Mouse (Mus musculus): ENCODE measurements around the gene Ric3.

Gene Ric3

GRCm38 (mm10) chr7:108993881-108994291 lies 89.2 kb downstream of the Ric3 start:
- no peak for DNase-seq

GRCm38 (mm10) chr7:108993230-108993629 lies 89.9 kb downstream of the Ric3 start:
- DNase-seq, result no peak

DNA sequence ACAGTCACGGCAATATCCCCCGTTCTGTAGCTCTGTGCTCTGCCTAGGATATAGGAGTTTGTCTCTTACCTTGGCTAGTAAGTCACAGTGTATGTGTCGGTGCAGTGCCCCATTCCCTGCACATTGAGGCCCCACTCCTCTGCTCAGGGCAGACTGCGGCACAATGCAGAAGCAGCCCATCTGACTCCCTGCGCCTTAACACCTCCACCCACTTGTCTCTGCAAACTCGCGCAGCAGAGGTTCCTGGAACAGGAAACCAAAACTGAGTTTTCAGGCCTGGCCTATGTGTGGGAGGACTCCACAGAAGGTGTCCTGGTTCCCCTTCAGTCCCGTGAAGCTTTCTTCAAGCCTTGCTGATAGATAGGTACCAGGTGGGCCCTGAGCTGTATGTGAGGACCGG lies 91.9 kb downstream of the Ric3 start:
- DNase-seq, result no peak

- DNase-seq, result no peak
Observed at GRCm38 (mm10) chr7:108985934-108986708, 97.0 kb downstream of the Ric3 start.

All from liver (tissue).